Mouse (Mus musculus) megakaryocyte, embryonic 14.5 days (primary cell): Measurements from ENCODE around the gene Mrpl12. TPM values are rescaled to one million over a fixed set of nuclear protein-coding genes. Genes with fewer than 3 reads are reported as not detected.

Source experiments
- H3K27me3 ChIP-seq: replicated peaks from 2 replicates; pipeline ENCODE3; 2012; ENCODE audit warnings: inconsistent platforms
- H3K36me3 ChIP-seq: replicated peaks from 2 replicates; pipeline ENCODE3; 2012; ENCODE audit warnings: low read length, inconsistent platforms, mixed read lengths
- H3K4me1 ChIP-seq: 2 replicates; pipeline ENCODE4 v1.6.1; 2012; ENCODE audit warnings: inconsistent platforms
- H3K4me3 ChIP-seq: replicated peaks from 2 replicates; pipeline ENCODE3; 2012; ENCODE audit warnings: moderate library complexity, mild to moderate bottlenecking, inconsistent platforms
- H3K9me3 ChIP-seq: 2 replicates; pipeline ENCODE4 v1.6.1; 2012; ENCODE audit warnings: inconsistent platforms
- FLI1 ChIP-seq: IDR thresholded peaks from 2 replicates; pipeline ENCODE4 v1.6.1; 2012; ENCODE audit warnings: low read length, inconsistent platforms, mixed read lengths
- GATA1 ChIP-seq: IDR thresholded peaks from 3 replicates; pipeline ENCODE4 v1.6.1; 2012; ENCODE audit warnings: mixed read lengths, low read length, inconsistent platforms, borderline replicate concordance
- polyA plus RNA-seq: library from polyadenylated mRNA; stranded (reverse); fragments of >175 nt; gene quantifications from 2 replicates; pipeline ENCODE4 v1.2.3, GENCODE M21; 2012; ENCODE audit warnings: low replicate concordance; ENCODE audit not compliant: insufficient read depth

The Mrpl12 gene
- polyA plus RNA-seq, 1 experiment: 285 TPM

DNA sequence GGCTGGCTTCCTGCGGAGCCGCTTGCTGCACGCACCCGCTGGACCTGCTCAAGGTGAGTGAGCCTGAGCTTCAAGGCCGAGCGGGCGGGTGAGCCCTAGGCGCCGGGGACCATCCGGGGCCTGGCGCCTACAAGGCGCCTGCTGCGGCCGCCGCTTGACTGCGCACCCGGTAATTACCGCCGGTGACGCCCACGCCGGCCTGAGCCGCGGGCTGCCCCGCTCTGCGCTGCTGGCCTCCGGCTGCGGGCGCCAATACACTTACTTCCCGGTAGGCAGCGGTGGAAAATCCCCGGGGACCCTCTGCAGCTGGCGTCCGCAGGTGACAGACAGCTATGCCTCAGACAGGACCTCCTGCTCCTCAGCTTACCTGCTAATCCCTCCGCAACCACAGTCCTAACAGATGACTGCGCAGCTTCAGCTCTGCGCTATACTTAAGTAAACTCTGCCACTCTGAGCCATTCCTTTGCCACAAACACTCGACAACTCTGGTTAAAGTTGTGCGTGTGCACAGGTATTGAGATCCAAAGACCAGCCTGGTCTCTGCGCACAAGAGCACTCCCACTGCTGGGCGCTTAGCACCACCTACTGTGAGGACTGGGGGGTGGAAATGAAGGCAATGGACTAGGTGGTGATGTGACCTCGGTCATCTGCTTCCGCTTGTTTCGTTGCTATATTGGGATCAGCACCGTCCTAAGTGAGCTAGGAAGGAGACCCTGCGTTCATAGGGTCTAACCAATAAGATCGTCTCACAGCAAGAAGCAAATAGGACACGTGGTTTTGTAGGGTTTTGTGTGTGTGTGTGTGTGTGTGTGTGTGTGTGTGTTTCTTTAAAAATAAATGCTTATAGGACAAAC, 7.8 kb downstream of the Mrpl12 start:
- peak overlapping the region; percentile 98 for H3K4me3 ChIP-seq
- H3K4me1 ChIP-seq: peaks cover 69% of the 10 kb centered on the region
- TF ChIP-seq FLI1: no peak
- TF ChIP-seq GATA1: no peak
- H3K9me3 ChIP-seq: no peaks in the 10 kb centered on the region
- no peaks in the 10 kb centered on the region for H3K27me3 ChIP-seq
- H3K36me3 ChIP-seq: peaks cover 67% of the 10 kb centered on the region

DNA sequence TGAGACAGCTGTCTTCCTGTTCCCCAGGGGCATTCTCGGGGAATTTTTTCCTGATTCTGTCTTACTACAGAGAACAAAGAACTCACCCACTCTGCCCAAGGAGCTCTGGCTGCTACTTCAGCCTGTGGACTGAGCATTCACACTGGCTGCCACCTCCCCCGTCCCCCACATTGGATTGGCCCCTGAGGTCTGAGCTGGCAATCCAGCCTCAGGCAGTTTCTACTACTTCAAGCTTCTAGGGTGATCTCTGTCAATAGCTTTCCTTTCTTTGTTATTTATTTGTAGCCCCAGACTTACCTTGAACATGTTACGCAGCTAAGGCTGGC, 8.4 kb downstream of the Mrpl12 start:
- Histone ChIP-seq H3K36me3 (peaks cover 67% of the 10 kb centered on the region), H3K4me1 (peaks cover 69% of the 10 kb centered on the region), H3K9me3 (no peaks in the 10 kb centered on the region), H3K4me3 (peak overlapping the region; percentile 98), H3K27me3 (no peaks in the 10 kb centered on the region)
- no peak for TF ChIP-seq FLI1
- TF ChIP-seq GATA1: no peak

DNA sequence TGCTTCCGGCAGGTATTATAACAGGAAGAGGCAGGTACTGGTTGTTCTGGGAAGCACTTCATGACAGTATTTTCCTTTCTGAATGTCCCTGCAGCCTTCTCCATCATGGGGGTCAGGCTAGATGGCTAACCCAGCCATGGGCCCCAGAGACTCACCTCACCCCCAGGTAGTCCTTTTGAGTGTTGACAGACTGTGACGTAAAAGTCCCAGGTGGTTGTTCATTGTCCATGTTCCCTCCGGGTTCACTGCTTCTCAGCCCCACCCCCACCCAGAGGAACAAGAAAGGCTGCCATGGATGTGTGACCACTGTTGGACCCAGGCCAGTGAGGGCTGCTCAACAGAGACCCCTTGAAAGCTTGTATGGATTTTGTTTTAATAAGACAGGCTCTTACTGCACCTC, 8.9 kb downstream of the Mrpl12 start:
- H3K36me3 ChIP-seq: peaks cover 67% of the 10 kb centered on the region
- peak overlapping the region; percentile 98 for H3K4me3 ChIP-seq
- no peak for TF ChIP-seq FLI1
- TF ChIP-seq GATA1: no peak
- no peaks in the 10 kb centered on the region for H3K27me3 ChIP-seq
- H3K4me1 ChIP-seq: peaks cover 65% of the 10 kb centered on the region
- H3K9me3 ChIP-seq: no peaks in the 10 kb centered on the region

DNA sequence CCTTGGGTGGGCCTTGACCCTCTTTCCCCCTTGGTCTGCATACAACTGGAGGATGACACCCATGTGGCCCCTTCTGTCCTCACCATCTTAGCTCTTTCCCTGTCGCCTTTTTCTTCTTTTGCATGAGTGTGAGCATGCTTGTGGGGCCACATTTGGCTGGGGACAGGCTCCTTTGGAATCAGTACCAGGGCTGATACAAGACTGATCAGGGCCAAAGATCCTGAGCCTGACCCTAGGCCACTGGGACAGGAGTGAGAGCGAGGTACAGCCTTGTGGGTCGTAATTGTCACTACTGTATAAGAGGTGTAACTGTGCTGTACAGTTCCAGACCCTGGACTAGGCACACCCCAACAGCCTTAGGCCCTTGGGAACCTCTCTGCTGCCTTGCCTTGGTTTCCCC, 9.5 kb downstream of the Mrpl12 start:
- peaks cover 67% of the 10 kb centered on the region for H3K36me3 ChIP-seq
- peaks cover 60% of the 10 kb centered on the region for H3K4me1 ChIP-seq
- no peaks in the 10 kb centered on the region for H3K9me3 ChIP-seq
- H3K27me3 ChIP-seq: no peaks in the 10 kb centered on the region
- peak overlapping the region; percentile 20 for H3K4me3 ChIP-seq
- TF ChIP-seq FLI1 (no peak), GATA1 (no peak)

DNA sequence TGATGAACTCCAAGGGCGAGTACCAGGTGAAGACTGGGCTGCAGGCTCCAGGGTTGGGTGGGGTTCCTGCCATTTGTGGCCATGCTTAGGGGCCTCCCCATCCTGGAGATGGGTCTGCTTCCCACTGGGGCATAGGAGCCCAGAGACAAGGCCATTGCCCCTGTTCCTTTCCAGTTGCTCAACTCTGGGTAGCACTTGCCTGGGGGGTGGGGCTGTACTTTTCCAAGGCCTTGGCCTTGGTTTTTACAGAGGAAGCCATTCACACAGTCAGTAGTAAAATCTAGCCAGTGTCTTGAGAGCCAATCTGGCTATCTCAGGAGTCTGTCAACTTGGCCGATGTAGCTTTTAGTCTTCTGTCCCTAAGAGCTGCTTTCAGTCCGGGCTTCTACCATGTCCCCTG, 13.0 kb downstream of the Mrpl12 start:
- H3K9me3 ChIP-seq: no peaks in the 10 kb centered on the region
- H3K4me1 ChIP-seq: peaks cover 39% of the 10 kb centered on the region
- TF ChIP-seq FLI1: no peak
- no peak for TF ChIP-seq GATA1
- peaks cover 63% of the 10 kb centered on the region for H3K36me3 ChIP-seq
- H3K27me3 ChIP-seq: peaks cover 4% of the 10 kb centered on the region
- H3K4me3 ChIP-seq: no peak overlapping the region

DNA sequence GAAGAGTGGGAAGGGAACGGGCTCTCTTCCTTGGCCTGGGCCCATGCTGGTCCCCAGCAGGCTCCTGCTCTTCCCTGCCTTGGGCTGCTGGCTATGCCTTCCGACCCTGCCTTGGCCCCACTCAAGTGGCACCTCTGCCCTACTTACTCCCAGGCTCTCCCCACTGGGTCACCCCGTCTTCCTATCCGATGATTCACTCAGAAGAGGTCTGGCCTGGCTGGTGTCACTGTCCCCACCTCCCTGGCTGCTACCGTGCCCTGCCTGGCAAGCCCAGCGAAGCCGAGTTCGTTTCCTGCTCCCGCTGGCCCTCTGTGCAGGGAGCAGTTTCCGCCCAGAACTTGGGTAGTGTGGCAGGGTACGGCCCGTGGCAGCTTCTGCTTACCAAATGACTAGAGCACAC, 13.8 kb downstream of the Mrpl12 start:
- TF ChIP-seq FLI1: no peak
- no peak for TF ChIP-seq GATA1
- Histone ChIP-seq H3K4me3 (no peak overlapping the region), H3K27me3 (peaks cover 6% of the 10 kb centered on the region), H3K9me3 (no peaks in the 10 kb centered on the region), H3K36me3 (peaks cover 63% of the 10 kb centered on the region), H3K4me1 (peaks cover 31% of the 10 kb centered on the region)

DNA sequence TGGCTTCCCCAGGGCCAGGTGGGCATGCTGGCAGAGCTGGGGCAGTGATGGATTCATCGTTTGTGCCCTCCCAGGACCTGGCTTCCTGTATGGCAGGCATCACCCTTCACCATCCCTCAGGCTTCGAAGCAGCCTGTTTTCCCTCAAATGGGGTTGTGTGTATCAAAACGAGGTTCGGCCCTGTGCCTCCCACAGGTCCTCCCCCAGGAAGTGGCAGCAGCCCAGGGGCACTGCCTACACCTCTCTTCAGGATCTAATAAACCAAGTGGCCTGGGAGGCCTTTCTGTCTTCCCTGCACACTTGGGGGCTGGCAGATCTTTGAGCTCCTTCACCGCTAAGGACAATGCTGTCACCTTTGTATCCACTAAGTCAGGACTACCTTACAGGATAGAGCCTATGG, 14.5 kb downstream of the Mrpl12 start:
- peaks cover 11% of the 10 kb centered on the region for H3K27me3 ChIP-seq
- no peaks in the 10 kb centered on the region for H3K9me3 ChIP-seq
- no peak for TF ChIP-seq FLI1
- no peak for TF ChIP-seq GATA1
- H3K4me1 ChIP-seq: peaks cover 24% of the 10 kb centered on the region
- H3K36me3 ChIP-seq: peaks cover 57% of the 10 kb centered on the region
- no peak overlapping the region for H3K4me3 ChIP-seq

DNA sequence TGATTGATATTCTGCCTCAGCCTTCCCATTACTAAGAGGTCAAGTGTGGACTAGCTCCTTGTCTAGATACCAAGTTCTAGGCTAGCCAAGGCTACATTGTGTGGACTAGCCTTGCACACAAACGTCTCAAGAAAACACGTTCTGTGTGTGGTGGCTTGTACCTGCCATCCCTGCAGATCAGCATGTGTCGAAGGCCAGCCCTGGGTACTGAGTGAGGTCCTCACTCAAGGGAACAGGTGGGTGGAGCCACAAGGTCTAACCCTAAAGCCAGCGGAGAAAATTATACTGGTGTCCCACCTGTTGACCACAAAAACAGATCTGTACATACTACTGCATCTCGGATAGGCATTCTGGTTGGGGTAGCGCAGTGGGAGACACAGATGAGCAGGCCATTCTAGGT, 15.5 kb downstream of the Mrpl12 start:
- H3K36me3 ChIP-seq: peaks cover 47% of the 10 kb centered on the region
- H3K4me1 ChIP-seq: peaks cover 21% of the 10 kb centered on the region
- H3K27me3 ChIP-seq: peaks cover 15% of the 10 kb centered on the region
- no peak overlapping the region for H3K4me3 ChIP-seq
- TF ChIP-seq GATA1 (no peak), FLI1 (no peak)
- H3K9me3 ChIP-seq: no peaks in the 10 kb centered on the region

DNA sequence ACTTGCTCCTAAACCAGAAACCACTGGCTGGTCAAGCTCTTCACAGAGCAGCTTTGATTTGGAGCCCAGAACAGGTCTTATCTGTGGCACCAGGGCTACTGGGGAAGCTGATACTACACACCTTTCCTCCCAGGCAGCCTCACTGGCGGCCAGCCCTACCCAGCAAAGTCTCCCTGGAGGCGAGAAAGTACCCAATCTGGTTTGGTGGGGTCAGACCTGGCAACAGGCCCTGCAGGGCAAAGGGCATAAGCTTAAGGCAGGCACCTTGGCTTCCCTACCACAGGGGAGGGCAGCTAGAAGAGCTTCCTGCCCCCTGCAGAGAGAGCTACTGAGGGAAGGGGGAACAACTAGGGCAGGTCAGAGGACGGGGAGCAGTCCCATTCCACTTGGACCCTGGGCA, 15.9 kb downstream of the Mrpl12 start:
- Histone ChIP-seq H3K9me3 (no peaks in the 10 kb centered on the region), H3K36me3 (peaks cover 42% of the 10 kb centered on the region), H3K4me1 (peaks cover 21% of the 10 kb centered on the region), H3K4me3 (no peak overlapping the region), H3K27me3 (peaks cover 16% of the 10 kb centered on the region)
- no peak for TF ChIP-seq FLI1
- no peak for TF ChIP-seq GATA1

DNA sequence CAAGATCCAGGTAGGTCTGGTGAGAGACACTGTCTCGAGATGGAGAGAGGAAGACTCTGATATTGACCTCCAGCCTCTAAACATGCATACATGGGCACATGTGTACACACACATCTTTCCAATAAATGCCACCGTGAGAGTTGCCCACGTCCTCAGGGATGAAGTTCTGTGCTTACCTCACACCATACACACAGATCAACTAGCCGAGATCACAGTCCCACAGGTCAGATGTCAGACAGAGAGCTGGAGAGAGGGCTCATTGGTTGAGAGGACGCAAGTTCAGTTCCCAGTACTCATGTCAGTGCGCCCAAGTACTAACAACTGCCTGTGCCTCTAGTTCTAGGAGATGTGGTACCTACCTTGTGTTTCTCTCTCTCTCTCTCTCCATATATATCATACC, 16.6 kb downstream of the Mrpl12 start:
- Histone ChIP-seq H3K4me1 (peaks cover 21% of the 10 kb centered on the region), H3K27me3 (peaks cover 18% of the 10 kb centered on the region), H3K36me3 (peaks cover 36% of the 10 kb centered on the region), H3K4me3 (peak overlapping the region; percentile 16), H3K9me3 (no peaks in the 10 kb centered on the region)
- no peak for TF ChIP-seq GATA1
- TF ChIP-seq FLI1: no peak
